Mouse (Mus musculus): Measurements from ENCODE around the gene Olfr309. TPM values are rescaled to one million over a fixed set of nuclear protein-coding genes. Genes with fewer than 3 reads are reported as not detected.

The Olfr309 gene
- not detected in 4 replicates for total RNA-seq (2023)

DNA sequence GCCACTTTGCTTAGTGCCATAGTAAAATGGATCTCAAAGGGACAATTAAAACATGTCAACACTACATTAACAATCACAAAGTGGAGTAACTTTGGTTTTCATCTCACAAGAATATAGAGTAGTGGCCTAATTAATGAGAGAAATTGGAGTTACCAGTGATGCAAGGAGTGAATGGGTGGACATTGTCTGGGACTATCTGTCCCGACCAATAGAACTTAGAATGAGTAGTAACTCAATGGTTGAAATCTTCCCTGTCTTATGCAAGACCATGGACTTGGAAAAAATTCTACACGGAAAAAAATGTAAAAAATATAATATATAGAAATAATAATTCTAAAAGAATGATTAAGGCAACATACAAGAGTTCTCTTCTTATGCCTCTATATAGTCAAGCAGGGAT is at the start of gene Olfr309:
Olfr309 (minus strand) TSS at position 101 of the 400 bp plus-strand sequence.

GRCm38 (mm10) chr7:86337486-86337885 is 24.0 kb upstream of the Olfr309 start, which contains the start of gene Olfr307:
Gene Olfr307, minus strand, starts transcription at chr7:86337586.

GRCm38 (mm10) chr7:86325530-86325929 is 12.0 kb upstream of the Olfr309 start, which contains the start of gene Olfr308:
Gene Olfr308, minus strand, starts transcription at chr7:86325630.

DNA sequence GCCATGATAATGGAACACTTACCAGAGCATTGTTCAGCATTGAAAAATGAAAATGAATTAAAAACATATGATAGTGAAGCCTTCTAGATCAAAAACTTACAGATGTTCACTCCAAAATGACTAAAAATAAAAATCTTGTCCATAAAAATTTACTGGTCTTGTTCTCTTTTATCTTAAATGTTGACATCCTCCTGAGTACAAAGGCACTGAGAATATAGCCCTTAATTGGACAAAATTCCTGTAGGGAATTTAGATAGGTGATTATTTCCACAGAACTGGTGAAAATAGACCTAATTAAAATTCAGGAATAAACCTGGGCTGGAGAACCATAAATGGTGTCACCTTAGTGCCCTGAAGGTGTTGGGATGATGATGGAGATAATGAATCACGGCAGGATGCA is 36.4 kb downstream of the Olfr309 start, which contains the start of gene Olfr310:
Olfr310 (minus strand) TSS at position 101 of the 400 bp plus-strand sequence.

Other genes with a start within 250 kb of the Olfr309 start
- not detected in 4 replicates for gene Vmn2r75, start 141.9 kb downstream of the Olfr309 start, total RNA-seq (2023)
- gene Vmn2r76, start 67.4 kb downstream of the Olfr309 start, total RNA-seq (2023) = not detected in 4 replicates
- gene Olfr310, start 36.5 kb downstream of the Olfr309 start, total RNA-seq (2023) = not detected in 4 replicates
- gene Olfr308, start 11.9 kb upstream of the Olfr309 start, total RNA-seq (2023) = not detected in 4 replicates
- not detected in 4 replicates for gene Olfr307, start 23.9 kb upstream of the Olfr309 start, total RNA-seq (2023)
- not detected in 4 replicates for gene Olfr305, start 53.2 kb upstream of the Olfr309 start, total RNA-seq (2023)
- gene Olfr304, start 73.0 kb upstream of the Olfr309 start, total RNA-seq (2023) = not detected in 4 replicates
- not detected in 4 replicates for gene Olfr303, start 84.1 kb upstream of the Olfr309 start, total RNA-seq (2023)
- not detected in 4 replicates for gene Olfr301, start 90.1 kb upstream of the Olfr309 start, total RNA-seq (2023)
- not detected in 4 replicates for gene Olfr299, start 146.2 kb upstream of the Olfr309 start, total RNA-seq (2023)
- not detected in 4 replicates for gene Olfr298, start 178.8 kb upstream of the Olfr309 start, total RNA-seq (2023)
- gene Olfr297, start 206.3 kb upstream of the Olfr309 start, total RNA-seq (2023) = not detected in 4 replicates

All from B cell, adult 62 days (primary cell).